ENCODE assay signal across 8 mouse cellular contexts in genomic region chr11:97189231-97189630, GRCm38 (mm10). TPM values are rescaled to one million over a fixed set of nuclear protein-coding genes. Genes with fewer than 3 reads are reported as not detected.
DNase-seq lines count a peak whose midpoint lies in the region; ATAC-seq and TF ChIP-seq lines count a peak whose summit lies in the region.

No protein-coding gene starts in this region.

- peak overlapping the region; percentile 68; the same call in 1 of the 2 replicates for H3K9ac ChIP-seq in kidney, embryonic 14.5 days (ENCODE audit: low read depth, low read length)
- H3K9ac ChIP-seq in ES-E14 (ENCODE audit: insufficient read depth, low read depth, low read length, poor library complexity, severe bottlenecking) = peak overlapping the region; percentile 94; the same call in 1 of the 2 replicates
- H3K9ac ChIP-seq in midbrain, embryonic 11.5 days (ENCODE audit: low read length) = peak overlapping the region; percentile 78; the same call in 1 of the 2 replicates

- peak overlapping the region; percentile 77 for H3K4me2 ChIP-seq in kidney, embryonic 14.5 days (replicated peaks; ENCODE audit: low read depth, low read length)
- H3K4me2 ChIP-seq in midbrain, embryonic 11.5 days = peak overlapping the region; percentile 87

- ATAC-seq in kidney, embryonic 14.5 days (ENCODE audit: low FRiP score, low TSS enrichment) = no peak
- ATAC-seq in midbrain, embryonic 11.5 days (ENCODE audit: low FRiP score) = no peak
- ATAC-seq in frontal cortex, adult (ENCODE audit: low TSS enrichment) = no peak

- no peak for TF ChIP-seq POLR2A in kidney, adult 2 months (IDR thresholded peaks at IDR 0.05; ENCODE audit: low read depth, low read length)

- in situ Hi-C loops in ES-E14 (cut with MboI; ENCODE audit: low sequenced_read_pairs in 2 of 2, unreplicated experiment in 2 of 2) = no loop called here

- H3K36me3 ChIP-seq in kidney, embryonic 14.5 days (ENCODE audit: control insufficient read depth, insufficient read depth, low read length) = peaks cover 22% of the 10 kb centered on the region
- H3K36me3 ChIP-seq in ES-E14 (ENCODE audit: control insufficient read depth, insufficient read depth, low read length, poor library complexity, severe bottlenecking) = peaks cover 11% of the 10 kb centered on the region
- H3K36me3 ChIP-seq in hindbrain, embryonic 10.5 days = peaks cover 45% of the 10 kb centered on the region
- H3K36me3 ChIP-seq in midbrain, embryonic 11.5 days (ENCODE audit: control insufficient read depth, insufficient read depth, low read length) = peaks cover 13% of the 10 kb centered on the region
- H3K36me3 ChIP-seq in kidney, adult 2 months (ENCODE audit: control insufficient read depth, insufficient read depth, low read length) = no peaks in the 10 kb centered on the region

- DNase-seq in kidney, adult 9 months = no peak
- DNase-seq in ES-E14 (ENCODE audit: low read depth, low spot score) = no peak
- DNase-seq in hindbrain, embryonic 10.5 days (ENCODE audit: low spot score) = no peak
- DNase-seq in midbrain, embryonic 11.5 days (ENCODE audit: low spot score, missing footprints) = no peak
- no peak for DNase-seq in gastrocnemius, postnatal 25 days
- no peak for DNase-seq in kidney, adult 2 months

- TF ChIP-seq CTCF in kidney, adult 2 months (conservative IDR thresholded peaks at IDR 0.05; ENCODE audit: insufficient read depth, insufficient read length, low read depth, low read length) = no peak

- H3K27me3 ChIP-seq in kidney, embryonic 14.5 days (ENCODE audit: control insufficient read depth, insufficient read depth, low read length) = no peaks in the 10 kb centered on the region
- H3K27me3 ChIP-seq in hindbrain, embryonic 10.5 days (ENCODE audit: insufficient read depth, poor library complexity, severe bottlenecking) = no peaks in the 10 kb centered on the region
- no peaks in the 10 kb centered on the region for H3K27me3 ChIP-seq in midbrain, embryonic 11.5 days (ENCODE audit: control insufficient read depth, insufficient read depth, low read length)
- no peaks in the 10 kb centered on the region for H3K27me3 ChIP-seq in kidney, adult 2 months (replicated peaks; ENCODE audit: control insufficient read depth, insufficient read depth, low read length)

- no peak overlapping the region; the same call in 1 of the 2 replicates for H3K27ac ChIP-seq in kidney, embryonic 14.5 days (ENCODE audit: low read depth, low read length)
- peak overlapping the region; percentile 98; the same call in 1 of the 2 replicates for H3K27ac ChIP-seq in ES-E14 (ENCODE audit: insufficient read depth, low read depth, low read length, poor library complexity, severe bottlenecking)
- H3K27ac ChIP-seq in hindbrain, embryonic 10.5 days = peak overlapping the region; percentile 99
- peak overlapping the region; percentile 94; the same call in 1 of the 2 replicates for H3K27ac ChIP-seq in midbrain, embryonic 11.5 days (ENCODE audit: low read depth, low read length)
- no peak overlapping the region for H3K27ac ChIP-seq in kidney, adult 2 months (ENCODE audit: insufficient read depth, low read depth, low read length)

- 41% methylated on average over 3 of the region's 3 CpGs for WGBS in kidney, embryonic 14.5 days
- WGBS in hindbrain, embryonic 10.5 days = 42% methylated on average over 3 of the region's 3 CpGs
- 40% methylated on average over 3 of the region's 3 CpGs for WGBS in midbrain, embryonic 11.5 days
- WGBS in kidney, adult 2 months = 38% methylated on average over 3 of the region's 3 CpGs

- H3K4me3 ChIP-seq in kidney, embryonic 14.5 days (ENCODE audit: low read length) = peak overlapping the region; percentile 89
- peak overlapping the region; percentile 76 to 94 for H3K4me3 ChIP-seq in ES-E14 (ENCODE audit: insufficient read depth in 1 of 2, low read depth in 1 of 2, low read length in 2 of 2, poor library complexity in 1 of 2, severe bottlenecking in 1 of 2)
- peak overlapping the region; percentile 92 for H3K4me3 ChIP-seq in hindbrain, embryonic 10.5 days
- peak overlapping the region; percentile 58 for H3K4me3 ChIP-seq in midbrain, embryonic 11.5 days (ENCODE audit: low read depth, low read length)
- no peak overlapping the region for H3K4me3 ChIP-seq in kidney, adult 2 months (ENCODE audit: insufficient read depth, low read depth, low read length)

- no peaks in the 10 kb centered on the region for H3K9me3 ChIP-seq in kidney, embryonic 14.5 days (ENCODE audit: control insufficient read depth, low read length)
- no peaks in the 10 kb centered on the region for H3K9me3 ChIP-seq in ES-E14 (ENCODE audit: control insufficient read depth, insufficient read depth, low read depth, low read length)
- H3K9me3 ChIP-seq in hindbrain, embryonic 10.5 days = no peaks in the 10 kb centered on the region
- no peaks in the 10 kb centered on the region for H3K9me3 ChIP-seq in midbrain, embryonic 11.5 days (ENCODE audit: control insufficient read depth, low read length)

- peaks cover 24% of the 10 kb centered on the region for H3K4me1 ChIP-seq in kidney, embryonic 14.5 days (ENCODE audit: control insufficient read depth, insufficient read depth, low read length)
- peaks cover 9 to 10% of the 10 kb centered on the region in 2 experiments; a peak in 3 of 4 replicates for H3K4me1 ChIP-seq in ES-E14 (ENCODE audit: control insufficient read depth in 2 of 2, insufficient read depth in 2 of 2, low read length in 2 of 2, poor library complexity in 1 of 2)
- H3K4me1 ChIP-seq in hindbrain, embryonic 10.5 days (replicated peaks) = peaks cover 38% of the 10 kb centered on the region
- H3K4me1 ChIP-seq in midbrain, embryonic 11.5 days (ENCODE audit: control insufficient read depth, insufficient read depth, low read length) = peaks cover 26% of the 10 kb centered on the region
- H3K4me1 ChIP-seq in kidney, adult 2 months (ENCODE audit: control insufficient read depth, insufficient read depth, low read length) = no peaks in the 10 kb centered on the region

TF ChIP-seq in ES-E14, 5 proteins besides CTCF, POLR2A, EP300 and RAD21:
- TF ChIP-seq ZNF384 (IDR thresholded peaks at IDR 0.05; ENCODE audit: low read depth, low read length) (no peak), MAFK (IDR thresholded peaks at IDR 0.05; ENCODE audit: insufficient read depth, low read depth, low read length) (no peak), CHD2 (IDR thresholded peaks at IDR 0.05; ENCODE audit: low read depth, low read length) (no peak), ZC3H11A (IDR thresholded peaks at IDR 0.05; ENCODE audit: borderline replicate concordance, low read depth, low read length) (no peak), HCFC1 (IDR thresholded peaks at IDR 0.05; ENCODE audit: borderline replicate concordance, insufficient read depth, low read length) (no peak)

RNA-seq across cellular contexts. Expression of gene Kpnb1, which starts 1.6 kb away (rescaled TPM):
- 60.0 and 84.3 TPM in 2 replicates for polyA plus RNA-seq in kidney, embryonic 14.5 days (2014; fragmentation: Nextera tagmentation; extraction: Ambion mirVana)
- total RNA-seq in ES-E14 (2012; rRNA removed) = 272 and 369 TPM in 2 replicates
- polyA plus RNA-seq in hindbrain, embryonic 10.5 days (2016; fragmentation: Nextera tagmentation; extraction: Ambion mirVana) = 62.5 and 88.4 TPM in 2 replicates
- 111 and 116 TPM in 2 replicates for polyA plus RNA-seq in midbrain, embryonic 11.5 days (2014; fragmentation: Nextera tagmentation; extraction: Ambion mirVana)
- 10 to 100 TPM; 48.9 to 53.5 TPM for total RNA-seq in gastrocnemius, postnatal 25 days (2021)
- 22.3 and 25.6 TPM in 2 replicates for polyA plus RNA-seq in kidney, adult 2 months (2012; rRNA removed)

RNA-seq across cellular contexts. Expression of gene Tbkbp1, which starts 37.9 kb away (rescaled TPM):
- 6.0 and 6.8 TPM in 2 replicates for polyA plus RNA-seq in kidney, embryonic 14.5 days (2014; fragmentation: Nextera tagmentation; extraction: Ambion mirVana)
- total RNA-seq in ES-E14 (2012; rRNA removed) = 3.5 and 4.5 TPM in 2 replicates
- 3.6 and 6.4 TPM in 2 replicates for polyA plus RNA-seq in hindbrain, embryonic 10.5 days (2016; fragmentation: Nextera tagmentation; extraction: Ambion mirVana)
- 2.8 and 3.6 TPM in 2 replicates for polyA plus RNA-seq in midbrain, embryonic 11.5 days (2014; fragmentation: Nextera tagmentation; extraction: Ambion mirVana)
- 1 to 10 TPM; 4.6 to 4.9 TPM for total RNA-seq in gastrocnemius, postnatal 25 days (2021)
- 10.4 and 12.1 TPM in 2 replicates for polyA plus RNA-seq in kidney, adult 2 months (2012; rRNA removed)

Comparison
In these comparisons a context has a peak if more than half of its experiments do, and no peak if none do; other contexts are left out.
1. H3K27ac ChIP-seq: peak in ES-E14 (single experiment), hindbrain, embryonic 10.5 days (single experiment) and midbrain, embryonic 11.5 days (single experiment); none in kidney, embryonic 14.5 days (single experiment) and kidney, adult 2 months (single experiment).
2. Peak in every context shown above with its lines, with median percentiles within 50 percentile points of each other: H3K9ac ChIP-seq.